Mouse (Mus musculus): ENCODE measurements at regions not wholly inside any gene's neighbourhood (a gene's known extent, or its start where the extent isn't known, plus 50 kb on each side); places are given as distances from the start of the nearest gene placed in this dataset.

DNA sequence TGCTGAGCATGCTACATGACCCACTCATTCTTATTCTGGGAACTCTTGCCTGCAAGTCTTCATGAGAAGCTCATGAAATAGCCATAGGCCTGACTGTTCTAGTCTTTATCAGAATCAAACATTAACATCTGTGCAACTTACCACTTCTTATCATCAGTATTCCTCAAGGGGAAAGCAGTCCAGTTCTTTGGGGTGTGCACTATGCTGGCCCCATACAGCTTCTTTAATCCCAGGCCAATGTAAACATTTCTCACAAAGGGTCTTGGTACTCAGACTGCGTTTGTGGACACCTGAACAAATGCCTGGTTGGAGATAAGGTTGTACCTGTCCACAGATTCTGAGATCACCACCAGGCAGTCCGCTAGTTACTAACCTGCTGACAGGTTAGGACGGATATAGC lies 51.3 kb downstream of the 3110018I06Rik start:
- DNase-seq (ENCODE audit: low spot score in 2 of 2), result no peak

DNA sequence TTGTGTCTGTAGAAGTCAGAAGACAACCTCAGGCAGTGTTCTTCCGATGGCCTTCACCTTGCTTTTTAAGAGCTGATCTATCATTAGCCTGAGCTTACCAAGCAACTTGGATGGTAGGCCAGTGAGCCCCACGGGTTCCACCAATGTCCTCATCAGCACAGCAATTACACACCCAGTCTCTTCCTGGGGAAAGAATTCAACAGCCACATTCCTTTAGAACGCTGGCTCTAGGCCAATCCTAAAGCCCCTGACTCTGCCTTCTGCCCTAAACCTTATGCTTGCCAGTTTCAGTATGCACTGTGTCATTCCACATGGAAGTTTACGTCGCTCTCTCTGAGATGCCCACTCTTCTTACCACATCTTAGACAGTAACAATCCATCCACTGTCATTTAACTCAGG lies 52.8 kb downstream of the 3110018I06Rik start:
- no peak for DNase-seq (ENCODE audit: low spot score in 2 of 2)

DNA sequence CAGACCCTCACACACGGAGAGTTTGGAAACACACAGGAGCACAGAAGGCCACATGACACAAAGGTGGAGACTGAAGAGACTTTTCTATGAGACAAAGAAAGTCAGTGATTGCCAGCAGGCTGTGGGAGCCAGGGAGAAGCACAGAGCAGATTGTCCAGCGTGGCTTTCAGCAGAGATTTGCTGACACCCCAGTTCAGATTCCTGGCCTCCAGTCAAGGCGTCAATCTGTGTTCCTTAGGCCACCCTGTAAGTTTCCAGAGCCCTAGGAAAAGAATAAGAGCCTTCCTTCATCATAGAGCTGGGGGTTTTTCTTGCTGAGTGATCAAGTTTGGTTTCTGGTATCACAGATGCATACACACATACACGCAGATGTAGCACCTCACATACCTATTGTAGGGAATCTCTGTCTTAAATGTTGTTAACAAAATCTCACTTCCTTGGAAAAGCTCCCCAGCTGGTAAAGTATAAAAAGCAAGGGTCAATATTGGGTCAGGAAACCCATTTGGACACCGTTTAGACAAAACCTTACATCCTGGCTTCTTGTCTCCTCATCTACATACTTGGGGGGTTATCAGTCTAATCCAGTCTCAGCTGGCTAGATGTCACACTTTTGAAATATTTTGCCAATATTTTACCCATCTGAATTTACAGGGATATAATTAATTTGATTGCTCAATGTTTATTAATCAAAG lies 58.9 kb downstream of the 3110018I06Rik start:
- no peak for DNase-seq (ENCODE audit: low spot score in 2 of 2)

DNA sequence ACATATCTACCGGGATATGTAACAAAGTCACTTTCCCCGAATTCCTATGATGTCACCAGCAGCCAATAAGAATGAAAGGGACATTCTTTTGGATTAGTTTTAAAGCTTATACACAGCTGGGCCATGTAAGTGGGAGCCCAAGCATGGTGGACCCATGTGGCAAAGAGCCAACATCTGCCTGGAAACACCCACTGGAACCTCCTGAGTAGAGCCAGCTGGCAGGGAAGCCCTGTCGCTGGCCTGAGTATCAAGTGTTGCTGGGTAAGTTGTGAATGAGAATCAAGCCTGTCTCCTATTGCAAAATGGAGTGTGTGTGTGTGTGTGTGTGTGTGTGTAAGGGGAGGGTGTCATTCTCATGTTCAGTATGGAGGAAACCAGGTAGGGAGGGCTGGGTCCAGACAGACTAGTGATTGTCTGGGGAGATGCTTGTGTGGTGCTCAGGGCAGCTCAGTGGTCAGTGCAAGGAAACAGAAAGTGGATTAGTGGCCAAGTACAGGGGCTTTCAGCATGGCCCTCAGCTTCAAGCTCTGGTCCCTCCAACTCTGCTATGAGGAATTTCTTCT lies 59.5 kb downstream of the 3110018I06Rik start:
- DNase-seq (ENCODE audit: low spot score in 2 of 2), result peak in 1 of 2 experiments; percentile 4

DNA sequence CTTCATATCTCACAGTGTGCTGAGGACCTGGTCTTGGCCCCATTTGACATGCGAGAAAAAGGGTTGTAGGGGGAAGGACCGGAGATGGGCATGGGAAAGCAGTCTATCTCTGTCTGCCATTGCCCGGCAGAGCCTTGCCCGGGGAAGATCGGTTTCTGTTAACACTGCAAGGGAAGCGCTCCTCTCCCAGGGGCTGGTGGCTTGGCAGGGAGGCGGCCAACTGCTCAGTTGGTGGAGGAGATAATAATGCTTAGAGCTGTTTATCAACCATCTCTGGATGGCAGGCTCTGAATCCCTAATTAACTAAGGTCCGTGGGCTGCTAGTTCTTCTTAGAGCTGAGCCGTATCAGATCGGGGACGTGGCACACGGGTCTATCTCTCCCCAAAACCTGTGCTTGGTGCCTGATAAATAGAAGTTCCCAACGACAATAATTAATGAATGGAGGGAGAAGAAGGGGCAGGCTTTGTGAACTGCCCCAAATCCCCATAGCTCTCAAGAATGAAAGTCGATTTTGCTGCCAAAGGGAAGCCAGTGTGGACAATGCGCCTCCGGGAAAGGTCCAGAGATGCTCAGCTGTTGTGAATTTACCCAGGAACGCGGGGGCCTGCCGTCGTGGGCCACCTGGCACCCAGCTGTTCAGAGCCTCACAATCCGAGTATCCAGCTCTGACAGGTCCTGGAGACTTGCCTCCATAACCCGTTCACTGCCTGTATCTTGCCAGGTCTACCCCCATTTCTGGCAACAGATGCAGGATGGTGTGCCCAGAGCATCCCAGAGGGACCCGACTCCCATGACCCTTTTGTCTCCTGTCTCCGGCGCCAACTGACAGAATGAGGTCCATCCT lies 61.2 kb downstream of the 3110018I06Rik start:
- DNase-seq (ENCODE audit: low spot score in 2 of 2), result no peak

DNA sequence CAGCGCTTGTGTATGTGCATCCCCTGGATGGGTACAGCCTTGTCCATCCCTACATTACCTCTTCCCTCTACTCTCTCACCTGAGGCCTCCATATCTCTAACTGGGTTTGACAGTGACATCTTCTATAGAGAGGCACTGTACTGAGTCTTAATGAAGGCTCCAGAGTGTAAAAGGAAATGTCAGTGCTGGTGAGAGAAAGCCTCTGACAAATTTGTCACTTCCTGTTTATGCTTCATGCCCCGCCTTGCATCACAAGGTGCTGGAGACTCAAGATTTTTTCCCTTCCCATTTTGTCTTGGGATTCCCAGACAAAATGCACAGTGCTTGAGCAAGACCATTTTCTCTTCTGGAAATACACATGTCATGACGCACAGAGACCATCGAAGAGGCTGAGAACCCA lies 70.8 kb downstream of the 3110018I06Rik start:
- DNase-seq (ENCODE audit: low spot score in 2 of 2), result no peak

DNA sequence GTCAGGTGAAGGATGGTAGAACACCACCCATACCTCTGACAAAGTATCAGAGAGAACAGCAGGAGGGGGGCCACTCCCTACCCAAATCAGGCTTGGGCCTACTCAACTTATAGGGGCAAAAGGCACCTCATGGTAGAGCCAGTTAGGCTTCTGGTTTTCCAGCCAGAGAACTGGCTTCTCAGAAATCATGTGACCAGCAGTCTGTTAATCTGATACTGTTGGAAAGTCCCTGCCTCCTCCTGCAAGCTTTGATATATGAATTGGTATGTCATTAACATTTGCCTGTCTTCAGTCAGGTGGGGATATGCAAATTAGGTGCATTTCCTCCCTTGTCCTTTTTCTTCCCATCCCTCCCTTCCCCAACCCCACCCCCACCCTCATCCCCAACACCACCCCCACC lies 71.7 kb downstream of the 3110018I06Rik start:
- DNase-seq (ENCODE audit: low spot score in 2 of 2), result no peak

DNA sequence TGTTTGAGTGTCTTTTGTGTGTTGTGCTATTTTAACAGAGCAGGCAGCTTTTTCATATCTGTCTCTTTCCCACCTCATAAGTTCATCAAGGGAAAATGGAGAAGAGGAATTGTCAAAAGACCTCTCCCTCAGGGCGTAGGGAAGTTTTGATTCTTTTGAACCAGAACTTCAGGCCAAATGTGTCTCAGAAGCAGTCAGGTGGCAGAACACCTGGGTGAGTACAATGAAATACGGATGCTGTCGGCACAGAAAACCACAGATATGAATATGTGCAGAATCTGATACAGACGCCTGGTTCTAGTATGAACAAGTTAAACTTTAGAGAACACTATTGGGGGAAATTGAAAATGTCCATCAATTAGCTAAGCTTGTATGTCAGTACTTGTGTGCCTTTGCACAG lies 84.2 kb downstream of the 3110018I06Rik start:
- no peak for DNase-seq (ENCODE audit: low spot score in 2 of 2)

DNA sequence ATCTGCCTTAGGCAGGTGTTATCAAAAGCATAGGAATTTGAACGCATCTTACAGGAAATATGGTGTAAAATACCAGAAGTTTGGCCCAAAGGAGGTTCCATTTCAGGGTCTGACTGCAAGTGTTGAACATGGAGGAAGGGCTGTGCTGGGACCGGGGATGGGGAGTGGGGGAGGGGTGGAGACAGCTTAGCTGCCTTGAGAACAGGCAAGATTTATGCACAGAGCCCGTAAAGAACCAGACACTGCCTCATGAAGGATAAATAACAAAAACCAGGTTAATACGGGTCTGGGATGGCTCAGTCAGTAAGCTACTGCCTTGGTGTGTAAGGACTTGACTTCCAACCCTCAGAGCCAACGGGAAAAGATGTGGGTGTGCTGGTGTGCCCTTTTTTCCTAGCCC lies 91.1 kb downstream of the 3110018I06Rik start:
- no peak for DNase-seq (ENCODE audit: low spot score in 2 of 2)

DNA sequence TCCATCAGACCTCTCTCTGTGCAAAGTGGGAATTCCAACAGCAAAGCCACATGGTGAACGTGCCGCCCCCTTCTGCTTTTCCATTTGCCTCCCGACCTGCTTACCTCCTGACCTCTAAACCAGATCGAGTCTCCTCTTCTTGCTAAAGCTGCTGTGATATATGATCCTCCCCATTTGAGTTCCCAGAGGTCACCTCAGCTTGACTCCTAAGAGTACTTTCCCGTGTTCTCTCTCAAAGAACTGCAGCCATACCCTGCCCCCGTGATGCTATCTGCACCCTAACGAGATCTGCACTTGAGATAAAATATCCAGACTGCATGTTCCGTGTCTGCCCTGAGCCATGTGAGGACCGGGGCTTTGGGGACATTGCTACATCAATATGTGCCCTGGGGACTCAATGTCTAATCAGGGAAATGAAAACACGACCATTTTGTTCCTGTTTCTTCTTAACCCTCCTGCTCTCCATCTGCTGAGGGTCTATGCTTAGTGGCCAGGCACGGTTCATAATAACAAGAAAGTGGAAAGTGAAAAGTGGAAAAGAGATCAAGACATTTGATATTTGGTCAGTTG lies 94.8 kb downstream of the 3110018I06Rik start:
- DNase-seq (ENCODE audit: low spot score in 2 of 2), result no peak

DNA sequence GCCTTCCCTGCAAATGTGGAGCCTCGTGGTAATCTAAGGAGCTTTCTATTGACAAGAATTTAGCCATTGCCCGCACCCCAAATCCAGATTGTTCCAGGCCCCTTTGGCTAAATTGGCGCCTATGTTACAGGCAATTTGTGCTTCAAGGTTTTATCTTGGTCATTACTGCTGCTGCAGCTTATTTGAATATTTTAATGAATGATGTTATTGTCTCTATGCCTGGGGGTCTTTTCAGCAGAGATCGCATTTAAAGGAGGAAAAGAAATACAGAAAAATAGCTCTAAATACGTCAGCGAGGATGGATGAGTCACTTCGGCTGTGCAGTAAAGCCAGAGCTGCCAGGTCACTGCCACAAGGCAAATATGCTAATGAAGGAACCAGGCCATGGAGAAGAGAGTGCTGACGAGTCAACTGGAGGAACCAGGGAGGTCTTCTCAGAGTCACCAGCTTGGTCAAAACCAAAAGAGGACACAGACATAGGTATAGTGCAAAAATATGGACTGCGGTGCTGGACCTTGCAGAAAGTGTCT lies 97.3 kb downstream of the 3110018I06Rik start:
- DNase-seq (ENCODE audit: low spot score in 2 of 2), result no peak

DNA sequence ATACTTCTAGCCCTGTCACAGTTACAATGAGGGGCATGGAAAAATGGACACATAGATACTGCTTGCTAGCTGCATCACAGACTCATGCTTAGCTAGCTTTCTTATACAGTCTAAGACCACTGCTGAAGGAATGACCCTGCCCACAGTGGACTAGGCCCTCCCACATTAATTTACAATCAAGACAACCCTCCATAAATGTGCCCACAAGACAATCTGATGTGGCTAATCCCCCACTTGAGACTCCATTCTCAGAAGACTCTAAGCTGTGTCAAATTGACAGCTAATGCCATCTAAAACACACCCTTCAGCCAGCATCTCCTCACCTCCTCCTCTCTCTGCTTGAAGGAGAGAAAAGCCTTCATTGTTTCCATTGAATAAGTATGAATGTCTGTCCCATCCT lies 107.8 kb downstream of the 3110018I06Rik start:
- DNase-seq (ENCODE audit: low spot score in 2 of 2), result no peak

DNA sequence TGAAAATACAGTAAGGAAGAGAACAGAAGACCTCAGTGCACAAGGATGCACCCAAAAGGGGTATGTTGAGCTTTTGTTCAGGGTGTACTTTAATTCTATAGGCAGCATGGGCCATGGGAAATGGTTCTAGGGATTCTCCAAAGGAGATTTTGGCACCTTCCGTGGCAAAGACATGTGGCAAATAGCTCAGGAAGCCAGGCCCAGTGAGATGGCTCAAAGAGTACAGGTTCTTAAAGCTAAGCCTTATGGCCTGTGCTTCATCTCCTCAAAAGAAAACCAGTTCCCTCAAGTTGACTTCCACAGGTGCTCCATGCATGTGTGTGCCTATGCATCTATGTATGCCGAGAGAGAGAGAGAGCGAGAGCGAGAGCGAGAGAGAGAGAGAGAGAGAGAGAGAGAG lies 112.1 kb downstream of the 3110018I06Rik start:
- DNase-seq (ENCODE audit: low spot score in 2 of 2), result no peak

DNA sequence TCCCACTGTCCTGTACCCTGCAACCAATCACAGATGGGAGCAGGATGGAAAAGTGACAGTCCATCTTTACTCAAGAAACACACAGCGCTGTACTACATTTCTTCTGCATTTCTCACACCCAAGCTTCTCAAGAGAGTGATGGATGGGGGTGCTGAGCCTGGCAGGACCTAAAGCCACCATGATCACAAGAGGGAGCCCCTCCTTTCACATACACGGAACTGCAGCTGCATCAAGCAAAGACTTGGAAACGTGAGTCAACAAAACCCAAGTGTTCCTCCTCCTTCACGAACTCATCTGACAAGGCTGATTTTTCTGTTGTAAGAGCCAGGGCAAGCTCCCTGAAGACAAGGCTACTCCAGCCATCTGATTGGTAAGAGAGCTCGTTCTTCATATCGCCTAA lies 120.5 kb downstream of the 3110018I06Rik start:
- no peak for DNase-seq (ENCODE audit: low spot score in 2 of 2)

DNA sequence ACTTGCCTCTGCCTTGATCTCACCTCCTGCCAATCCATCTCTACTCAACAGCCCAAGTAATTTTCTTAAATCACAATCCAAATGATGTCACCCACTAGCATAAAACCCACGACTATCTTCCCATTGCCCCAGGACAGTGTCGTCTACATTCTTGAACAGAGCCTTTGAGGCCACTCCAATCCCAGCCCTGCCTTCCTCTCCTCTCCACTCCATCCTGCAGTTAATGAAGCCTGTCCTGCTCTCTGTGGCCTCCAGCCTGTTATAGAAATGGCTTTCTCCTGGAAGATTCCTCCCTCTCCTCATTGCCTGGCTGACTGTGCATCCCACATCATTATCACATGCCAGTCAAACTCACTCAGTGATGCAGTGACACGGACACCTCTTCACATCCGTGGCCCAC lies 121.6 kb downstream of the 3110018I06Rik start:
- DNase-seq (ENCODE audit: low spot score in 2 of 2), result no peak

DNA sequence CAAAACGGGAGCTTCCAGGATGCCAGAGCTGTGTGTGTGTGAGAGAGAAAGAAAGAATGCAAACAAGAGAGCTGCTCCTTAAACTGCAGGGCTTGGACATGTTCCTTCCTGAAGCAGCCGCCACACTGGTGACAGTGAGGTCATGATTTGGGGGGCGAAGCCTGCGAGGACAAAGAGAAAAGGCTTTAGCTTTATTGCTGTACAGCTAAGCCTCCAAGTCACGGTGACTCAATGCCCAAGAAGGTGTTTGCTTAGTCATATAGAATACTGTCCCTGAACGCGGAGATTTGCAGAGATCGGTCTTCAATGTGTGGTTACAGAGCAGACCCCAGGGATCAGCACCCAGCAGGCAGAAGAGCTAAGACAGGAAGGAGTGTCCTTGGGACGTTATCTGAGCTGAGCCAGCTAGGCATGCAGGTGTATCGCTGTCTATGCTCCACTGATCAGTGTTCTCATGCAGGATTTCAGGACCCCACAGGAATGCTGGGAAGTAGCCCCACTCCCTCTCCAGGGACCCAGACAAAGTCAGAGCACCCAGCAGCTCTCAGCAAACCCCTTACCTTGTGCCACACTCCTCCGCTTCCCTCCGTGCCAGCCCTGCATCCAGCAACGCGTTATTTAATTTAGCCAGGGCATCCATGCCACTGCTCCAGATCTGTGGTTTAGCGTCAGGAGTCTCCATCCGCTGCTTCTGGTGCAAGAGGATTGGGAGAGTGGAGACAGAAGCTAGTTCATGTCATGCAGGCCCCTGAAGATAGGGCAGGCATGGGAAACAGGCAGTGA lies 129.0 kb downstream of the 3110018I06Rik start:
- DNase-seq (ENCODE audit: low spot score in 2 of 2), result no peak

DNA sequence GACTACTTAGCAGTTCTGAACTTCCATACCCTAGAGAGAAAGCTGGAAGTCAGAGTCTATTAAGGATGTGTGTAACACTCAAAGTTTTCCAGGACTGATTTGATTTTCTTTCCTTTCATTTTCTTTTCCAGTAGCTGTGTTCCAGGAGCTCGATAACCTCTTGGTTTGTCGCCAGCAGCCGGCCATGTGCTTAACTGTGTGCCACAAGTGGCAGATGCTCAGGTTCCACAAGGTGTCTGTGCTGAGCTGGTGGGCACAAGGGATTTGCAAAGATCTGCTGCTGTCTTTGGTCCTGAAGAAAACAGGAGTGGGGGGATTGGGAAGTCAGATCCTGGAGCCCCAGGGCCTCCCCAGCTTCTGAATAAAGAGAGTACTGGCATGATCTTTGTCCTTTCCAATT lies 136.0 kb downstream of the 3110018I06Rik start:
- no peak for DNase-seq (ENCODE audit: low spot score in 2 of 2)

DNA sequence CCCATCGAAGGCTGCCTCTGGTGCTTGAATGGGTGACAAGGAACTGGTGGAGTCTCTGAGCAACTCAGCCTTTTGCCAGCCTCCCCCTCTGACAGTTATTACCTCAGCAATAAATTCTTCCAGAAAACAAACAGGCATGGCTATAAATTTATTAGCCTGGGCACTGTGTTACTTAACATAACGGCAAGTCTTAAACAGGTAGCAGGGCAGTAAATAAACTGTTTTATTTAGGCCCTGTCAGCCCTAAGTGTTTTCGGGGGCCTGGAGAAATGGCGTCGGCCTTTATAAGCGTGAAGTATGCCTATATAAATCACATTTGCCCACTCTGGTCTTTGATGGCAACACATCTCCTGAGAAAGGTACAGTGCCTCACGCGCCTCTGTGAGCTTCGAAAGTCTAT lies 159.6 kb downstream of the 3110018I06Rik start:
- DNase-seq (ENCODE audit: low spot score in 2 of 2), result no peak

DNA sequence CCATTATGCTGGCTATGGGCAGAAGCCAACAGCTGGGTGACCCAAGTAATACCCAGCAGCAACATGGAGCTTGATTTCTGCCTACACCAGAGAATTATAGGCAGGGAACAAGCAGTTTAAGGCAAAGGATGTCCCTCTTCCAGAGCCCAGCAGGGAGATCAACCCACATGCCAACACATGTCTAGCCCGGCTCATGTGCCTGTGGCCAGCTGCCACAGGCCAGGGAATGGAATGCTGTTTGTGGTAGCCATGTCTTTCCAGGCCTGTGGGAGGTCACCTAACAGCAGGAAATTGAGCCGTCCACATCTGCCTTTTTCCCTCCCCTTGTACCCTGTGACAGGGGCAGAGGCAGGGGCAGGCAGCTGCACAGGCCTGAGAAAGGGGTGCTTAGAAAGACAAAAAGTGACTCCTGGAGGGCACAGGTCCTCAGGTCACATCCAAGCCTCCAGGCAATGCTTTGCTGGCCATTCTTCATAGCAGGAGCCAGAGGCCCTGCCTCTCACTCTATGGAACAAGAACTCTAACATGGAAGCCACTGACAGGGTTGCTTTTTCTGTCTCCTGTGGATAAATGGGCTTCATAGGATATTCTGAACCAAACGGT lies 163.8 kb downstream of the 3110018I06Rik start:
- DNase-seq (ENCODE audit: low spot score in 2 of 2), result no peak

DNA sequence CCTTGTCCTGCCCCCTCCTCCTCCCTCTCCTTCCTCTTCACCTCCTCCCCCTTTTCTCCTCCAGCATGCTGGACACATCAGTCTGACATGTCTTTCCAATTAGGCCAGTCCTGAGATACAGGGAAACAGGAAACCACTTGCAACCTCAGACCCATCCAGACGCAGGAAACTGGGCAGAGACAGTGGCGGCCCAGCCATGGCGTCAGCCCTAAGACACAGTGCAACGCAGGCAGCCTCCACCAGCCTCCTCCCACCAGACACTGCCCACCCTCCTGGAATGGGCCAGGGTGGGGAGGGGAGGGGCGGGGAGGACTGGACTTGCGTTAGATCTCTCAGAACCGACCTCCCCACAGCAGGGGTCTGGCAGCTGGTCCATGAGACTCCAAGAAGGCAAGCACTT lies 164.7 kb downstream of the 3110018I06Rik start:
- no peak for DNase-seq (ENCODE audit: low spot score in 2 of 2)

DNA sequence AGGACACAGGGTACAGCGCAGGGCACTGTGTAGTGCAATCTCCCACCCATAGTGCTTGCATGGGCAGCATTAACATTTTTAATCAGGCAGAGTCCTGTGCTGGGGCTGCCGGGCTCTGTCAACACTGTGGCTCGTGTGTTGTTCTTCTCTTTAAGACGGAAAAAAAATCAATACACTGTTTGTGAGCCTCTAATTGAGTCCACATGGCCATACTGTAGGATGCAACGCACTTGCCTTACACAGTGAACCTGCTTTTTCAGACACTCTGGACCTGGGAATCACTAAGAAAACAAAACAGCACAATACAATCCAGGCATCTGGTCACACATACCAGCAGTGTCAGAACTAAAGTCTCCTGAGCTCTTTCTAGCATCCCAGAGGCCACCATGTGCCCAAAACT lies 168.4 kb downstream of the 3110018I06Rik start:
- no peak for DNase-seq (ENCODE audit: low spot score in 2 of 2)
